Mouse (Mus musculus): ENCODE results near the gene Acvr1b. TPM values are rescaled to one million over a fixed set of nuclear protein-coding genes. Genes with fewer than 3 reads are reported as not detected.

The Acvr1b gene
- polyA plus RNA-seq, 2 experiments from 2014 or later = 4.0 to 5.4 TPM

- ATAC-seq = peak; percentile 61
These were observed 80.3 kb downstream of the Acvr1b start, which contains the start of gene Nr4a1 for GRCm38 (mm10) chr15:101253886-101254795. Gene Nr4a1, plus strand, starts transcription at chr15:101254269.

GRCm38 (mm10) chr15:101255842-101256462 is 82.1 kb downstream of the Acvr1b start:
- no peak for ATAC-seq

GRCm38 (mm10) chr15:101256463-101257206 is 82.8 kb downstream of the Acvr1b start:
- no peak for ATAC-seq

DNA sequence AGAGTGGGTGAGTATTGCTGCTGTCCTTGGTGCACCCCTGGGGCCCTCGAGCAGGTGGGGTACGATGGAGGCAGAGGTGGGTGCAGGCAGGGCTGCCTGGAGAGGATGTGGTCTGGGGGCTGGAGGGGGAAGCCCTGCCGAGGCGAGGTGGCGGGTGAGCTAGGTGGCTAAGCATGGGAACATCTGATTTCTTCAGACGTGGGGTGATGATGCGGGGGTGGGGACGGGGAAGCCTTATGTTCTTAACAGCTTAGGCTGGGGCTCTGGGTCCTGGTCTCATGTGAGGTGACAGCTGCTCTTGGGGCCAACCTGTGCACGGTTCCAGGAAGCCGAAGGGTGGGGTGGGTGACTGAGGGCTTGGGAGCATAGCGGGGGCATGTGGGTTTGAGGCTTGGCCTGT is 84.6 kb downstream of the Acvr1b start:
- peak; percentile 66 for ATAC-seq

DNA sequence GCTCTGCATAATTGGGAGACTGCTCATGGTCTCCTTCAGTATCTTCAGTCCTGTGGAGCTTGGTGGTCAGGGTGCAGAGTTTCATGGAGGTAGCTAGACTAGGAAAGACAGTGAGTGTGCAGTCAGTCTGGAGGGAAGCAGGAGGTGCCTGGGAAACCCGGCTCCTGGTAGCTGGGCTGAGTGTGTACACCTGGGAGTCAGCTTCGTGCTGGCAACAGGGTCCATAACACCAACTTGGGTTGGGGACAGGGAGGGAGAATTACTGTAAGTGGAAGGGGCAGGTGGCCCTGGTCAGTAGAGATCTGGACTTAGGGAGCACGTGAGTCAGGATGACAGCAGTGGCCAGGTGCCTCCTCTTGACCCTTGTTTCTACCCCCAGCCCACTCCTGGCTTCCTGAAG is 86.1 kb downstream of the Acvr1b start:
- ATAC-seq = no peak

DNA sequence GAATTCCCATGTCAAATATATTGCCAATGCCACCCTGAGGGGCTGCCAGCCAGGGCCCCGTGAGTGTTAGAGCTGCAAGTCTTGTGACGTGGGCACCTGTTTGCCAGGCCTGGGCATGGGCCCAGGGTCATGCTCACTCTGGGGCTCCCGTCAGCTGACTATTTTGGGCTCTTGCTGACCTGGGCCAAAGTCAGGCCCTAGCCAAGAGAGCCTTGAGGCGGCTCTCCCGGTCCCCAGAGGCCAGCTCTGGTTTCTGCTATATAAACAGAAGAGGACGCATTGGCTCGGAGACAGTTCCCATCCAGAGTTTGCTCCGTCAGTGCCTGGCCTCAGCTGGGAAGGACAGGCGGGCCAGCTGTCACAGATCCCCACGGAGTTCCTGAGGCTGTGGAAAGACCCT is 86.5 kb downstream of the Acvr1b start:
- ATAC-seq = no peak

DNA sequence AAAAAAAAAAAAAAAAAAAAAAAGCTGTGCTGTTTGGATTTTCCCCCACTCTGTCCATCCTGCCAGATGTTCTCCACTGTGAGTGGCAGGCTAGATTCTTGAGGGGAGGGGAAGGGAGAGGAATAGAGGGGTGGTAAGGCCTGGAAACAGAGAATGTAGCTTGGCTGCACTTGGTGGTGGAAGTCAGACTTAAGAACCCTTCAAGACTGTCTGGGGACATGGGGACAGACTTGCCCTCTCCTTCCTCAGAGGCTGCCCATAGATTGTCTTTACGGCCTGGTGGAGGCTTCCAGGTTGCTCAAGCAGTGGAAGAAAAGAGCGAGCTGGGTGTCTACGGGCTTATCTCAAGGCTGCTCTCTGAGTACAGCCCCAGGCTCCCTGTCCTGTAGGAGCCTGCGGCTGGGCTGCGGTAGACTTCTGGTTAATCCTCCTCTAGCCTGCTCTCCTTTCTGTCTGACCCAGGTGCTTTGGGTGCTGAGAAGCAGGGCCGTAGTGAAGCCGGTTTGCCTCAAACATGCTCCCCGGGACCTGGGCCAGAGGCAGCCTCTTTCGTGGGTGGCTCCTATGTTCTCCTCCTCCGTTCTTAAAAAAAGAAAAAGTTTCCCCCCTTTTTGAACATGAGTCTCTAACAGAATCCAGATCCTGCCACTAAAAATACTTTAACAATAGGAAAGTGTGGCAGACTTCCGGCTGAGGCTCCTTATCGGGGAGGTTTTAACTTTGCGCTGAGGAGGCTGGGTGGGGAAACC is 87.2 kb downstream of the Acvr1b start:
- no peak for ATAC-seq

- no peak for ATAC-seq
These were observed 88.6 kb downstream of the Acvr1b start for GRCm38 (mm10) chr15:101262502-101262901.

Other genes with a start within 250 kb of the Acvr1b start
- not detected for gene Gm47841, start 126.7 kb upstream of the Acvr1b start, polyA plus RNA-seq (2017; shearing (Covaris generic))
- gene Fignl2, start 95.5 kb upstream of the Acvr1b start, polyA plus RNA-seq (2017; shearing (Covaris generic)) = not detected
- gene Ankrd33, start 58.3 kb upstream of the Acvr1b start, polyA plus RNA-seq (2017; shearing (Covaris generic)) = not detected
- 1 to 10 TPM; 3.8 to 5.2 TPM for gene Acvrl1, start 45.5 kb upstream of the Acvr1b start, polyA plus RNA-seq (2017; shearing (Covaris generic))
- under 1 TPM in 1 of 2 experiments, not detected in 1; 0.47 TPM for gene Grasp, start 50.1 kb downstream of the Acvr1b start, polyA plus RNA-seq (2017; shearing (Covaris generic))
- gene Nr4a1, start 80.2 kb downstream of the Acvr1b start, polyA plus RNA-seq (2017; shearing (Covaris generic)) = 100 to 1,000 TPM in 1 of 2 experiments, 10 to 100 TPM in 1; 57.3 to 120 TPM
- 10 to 100 TPM; 67.8 to 79.0 TPM for gene Atg101, start 110.2 kb downstream of the Acvr1b start, polyA plus RNA-seq (2017; shearing (Covaris generic))
- not detected for gene 6030408B16Rik, start 119.1 kb downstream of the Acvr1b start, polyA plus RNA-seq (2017; shearing (Covaris generic))
- under 1 TPM in 1 of 2 experiments, not detected in 1; 0.22 TPM for gene Krt80, start 196.1 kb downstream of the Acvr1b start, polyA plus RNA-seq (2017; shearing (Covaris generic))
- under 1 TPM in 1 of 2 experiments, not detected in 1; 0.08 TPM for gene Krt7, start 237.0 kb downstream of the Acvr1b start, polyA plus RNA-seq (2017; shearing (Covaris generic))

Data from CD4-positive, CD25-positive, alpha-beta regulatory T cell, adult 4 months (primary cell).